Mouse (Mus musculus) neural tube, embryonic 10.5 days (tissue): ENCODE measurements around the gene Bmp8a.
"Not testable (repeated sequence)": the region's sequence is repeated elsewhere in the genome, so short reads cannot be mapped to it uniquely, and the experiment has no call there.

Experiments used
- DNase-seq: peaks from one replicate; pipeline ENCODE4 v3.0.0-alpha.2; 2017; ENCODE audit warnings: low spot score; ENCODE audit errors: extremely low spot score

The Bmp8a gene

GRCm38 (mm10) chr4:123342642-123343470 lies at the start of gene Bmp8a:
Gene Bmp8a (minus strand): TSS chr4:123343252.
- DNase-seq, result peak; percentile 85

GRCm38 (mm10) chr4:123392187-123392586 lies 49.1 kb upstream of the Bmp8a start:
- no peak for DNase-seq

- DNase-seq, result no peak
Measured at GRCm38 (mm10) chr4:123385028-123385427, 42.0 kb upstream of the Bmp8a start.

- DNase-seq, result no peak
Measured at GRCm38 (mm10) chr4:123383173-123383572, 40.1 kb upstream of the Bmp8a start.

GRCm38 (mm10) chr4:123382051-123382450 lies 39.0 kb upstream of the Bmp8a start:
- DNase-seq, result no peak

- no peak for DNase-seq
Measured at GRCm38 (mm10) chr4:123381598-123381997, 38.5 kb upstream of the Bmp8a start.

GRCm38 (mm10) chr4:123376031-123376430 lies 33.0 kb upstream of the Bmp8a start:
- DNase-seq, result no peak

GRCm38 (mm10) chr4:123374316-123375008 lies 31.4 kb upstream of the Bmp8a start:
- no peak for DNase-seq

- no peak for DNase-seq
Measured at GRCm38 (mm10) chr4:123363555-123363954, 20.5 kb upstream of the Bmp8a start.

- DNase-seq, result no peak
Measured at GRCm38 (mm10) chr4:123360771-123361170, 17.7 kb upstream of the Bmp8a start.

GRCm38 (mm10) chr4:123358613-123359012 lies 15.6 kb upstream of the Bmp8a start:
- no peak for DNase-seq

- DNase-seq, result no peak
Measured at GRCm38 (mm10) chr4:123355941-123356340, 12.9 kb upstream of the Bmp8a start.

- DNase-seq, result no peak
Measured at GRCm38 (mm10) chr4:123353271-123353877, 10.3 kb upstream of the Bmp8a start.

- DNase-seq, result no peak
Measured at GRCm38 (mm10) chr4:123343471-123343789, 378 bp upstream of the Bmp8a start.

- no peak for DNase-seq
Measured at GRCm38 (mm10) chr4:123342091-123342641, 886 bp downstream of the Bmp8a start.

- DNase-seq, result no peak
Measured at GRCm38 (mm10) chr4:123340232-123340631, 2.8 kb downstream of the Bmp8a start.

GRCm38 (mm10) chr4:123337693-123338092 lies 5.4 kb downstream of the Bmp8a start:
- DNase-seq, result no peak

- no peak for DNase-seq
Measured at GRCm38 (mm10) chr4:123335796-123336585, 7.1 kb downstream of the Bmp8a start.

GRCm38 (mm10) chr4:123335244-123335643 lies 7.8 kb downstream of the Bmp8a start:
- not testable (repeated sequence) for DNase-seq

- DNase-seq, result no peak
Measured at GRCm38 (mm10) chr4:123334177-123334576, 8.9 kb downstream of the Bmp8a start.

GRCm38 (mm10) chr4:123333151-123333550 lies 9.9 kb downstream of the Bmp8a start:
- no peak for DNase-seq
